Mouse (Mus musculus) retina, postnatal 1 day (tissue): ENCODE data around the gene Cables2.

Experiments used
- DNase-seq: peaks from one replicate; pipeline ENCODE4 v3.0.0-alpha.2; 2012

Cables2 gene

GRCm38 (mm10) chr2:180254436-180255209 lies 18.7 kb downstream of the Cables2 start:
- DNase-seq = no peak

- DNase-seq = no peak
Observed at GRCm38 (mm10) chr2:180251838-180252237, 21.5 kb downstream of the Cables2 start.

DNA sequence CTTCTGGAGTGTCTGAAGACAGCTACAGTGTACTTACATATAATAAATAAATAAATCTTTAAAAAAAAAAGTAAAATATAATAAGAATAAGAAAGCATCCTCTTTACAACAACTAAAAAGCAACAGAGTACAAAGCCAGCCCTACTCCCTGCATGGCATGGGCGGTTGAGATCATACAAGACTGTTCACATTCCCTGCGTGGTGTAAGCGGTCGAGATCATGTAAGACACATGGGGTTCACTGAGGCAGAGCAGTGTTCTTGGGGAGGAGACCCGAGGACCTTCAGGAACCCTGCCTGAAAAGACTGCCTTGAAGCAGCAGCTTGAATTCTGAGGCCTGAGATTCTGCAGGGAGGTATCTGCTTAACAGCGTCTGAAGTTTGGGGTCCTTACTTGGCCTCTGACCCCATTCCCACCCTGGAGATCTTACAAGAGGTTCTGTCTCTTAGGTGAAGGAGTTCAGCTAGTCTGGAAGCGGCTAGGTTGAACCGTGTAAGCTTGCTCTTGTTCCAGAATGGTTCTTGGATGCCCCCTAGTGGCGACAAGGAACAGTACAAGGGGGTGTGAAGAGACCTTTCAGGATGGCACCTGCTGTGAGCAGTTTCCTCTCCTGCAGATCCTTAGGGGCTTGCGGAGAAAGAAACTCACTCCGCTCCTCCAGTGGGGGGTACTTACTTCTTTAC lies 22.2 kb downstream of the Cables2 start:
- DNase-seq = peak; percentile 92

DNA sequence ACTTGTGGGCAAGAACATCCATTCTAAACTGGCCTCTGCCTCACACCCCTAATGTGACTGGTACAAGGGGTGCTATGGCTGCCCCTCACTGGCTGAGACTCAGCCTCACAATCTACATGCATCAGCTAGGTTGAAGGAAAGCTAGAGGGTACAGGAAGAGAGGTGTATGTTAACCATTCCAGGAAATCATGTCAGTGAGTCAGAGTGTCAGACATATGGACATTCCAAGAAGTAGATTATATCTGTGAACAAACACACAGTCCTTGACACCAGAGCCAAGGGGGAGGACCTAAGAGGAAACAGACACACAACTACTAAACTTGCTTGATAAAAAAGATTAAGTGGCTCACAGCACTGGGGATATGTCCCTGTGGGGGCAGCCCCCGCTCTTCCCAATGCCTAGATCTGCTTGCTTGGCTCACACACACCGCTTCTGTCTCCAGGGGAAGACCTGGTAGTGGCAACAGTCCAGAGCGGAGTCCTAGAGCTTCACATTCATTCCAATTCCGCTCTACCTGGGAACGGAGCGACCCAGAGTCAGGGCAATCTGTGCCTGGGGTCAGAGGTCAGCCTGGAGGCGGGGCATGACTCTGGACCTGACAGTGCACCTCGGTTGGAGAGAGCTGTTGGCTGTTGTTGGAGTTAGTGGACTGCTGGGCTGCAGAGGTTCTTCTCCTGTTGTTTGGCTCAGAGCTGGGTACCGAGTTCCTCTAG lies 24.2 kb downstream of the Cables2 start:
- no peak for DNase-seq

GRCm38 (mm10) chr2:180247916-180248315 lies 25.4 kb downstream of the Cables2 start:
- DNase-seq = no peak

GRCm38 (mm10) chr2:180243108-180243507 lies 30.2 kb downstream of the Cables2 start:
- DNase-seq = no peak

DNA sequence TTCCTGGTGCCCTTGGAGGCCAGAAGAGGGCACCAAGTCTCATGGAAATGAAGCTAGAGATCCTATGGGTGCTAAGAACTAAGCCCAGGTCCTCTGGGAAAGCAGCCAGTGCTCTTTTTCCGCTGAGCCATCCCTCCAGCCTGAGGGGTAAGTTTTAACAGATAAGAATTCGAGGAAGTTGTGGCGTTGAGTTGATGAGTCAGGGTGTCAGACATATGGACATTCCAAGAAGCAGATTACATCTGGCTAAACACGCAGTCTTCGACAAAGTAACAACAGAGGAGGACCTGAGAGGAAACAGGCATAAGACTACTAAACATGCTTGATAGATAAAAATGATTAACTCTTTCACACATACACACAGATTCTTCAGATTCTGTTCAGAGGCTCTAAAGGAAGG lies 34.7 kb downstream of the Cables2 start:
- no peak for DNase-seq

- no peak for DNase-seq
Observed at GRCm38 (mm10) chr2:180237601-180238345, 35.5 kb downstream of the Cables2 start.

GRCm38 (mm10) chr2:180236930-180237329 lies 36.4 kb downstream of the Cables2 start:
- no peak for DNase-seq

GRCm38 (mm10) chr2:180236500-180236899 lies 36.8 kb downstream of the Cables2 start:
- DNase-seq = no peak

- no peak for DNase-seq
Observed at GRCm38 (mm10) chr2:180235788-180236187, 37.5 kb downstream of the Cables2 start.

GRCm38 (mm10) chr2:180234980-180235379 lies 38.3 kb downstream of the Cables2 start:
- DNase-seq = peak; percentile 47

- no peak for DNase-seq
Observed at GRCm38 (mm10) chr2:180234353-180234752, 38.9 kb downstream of the Cables2 start.

DNA sequence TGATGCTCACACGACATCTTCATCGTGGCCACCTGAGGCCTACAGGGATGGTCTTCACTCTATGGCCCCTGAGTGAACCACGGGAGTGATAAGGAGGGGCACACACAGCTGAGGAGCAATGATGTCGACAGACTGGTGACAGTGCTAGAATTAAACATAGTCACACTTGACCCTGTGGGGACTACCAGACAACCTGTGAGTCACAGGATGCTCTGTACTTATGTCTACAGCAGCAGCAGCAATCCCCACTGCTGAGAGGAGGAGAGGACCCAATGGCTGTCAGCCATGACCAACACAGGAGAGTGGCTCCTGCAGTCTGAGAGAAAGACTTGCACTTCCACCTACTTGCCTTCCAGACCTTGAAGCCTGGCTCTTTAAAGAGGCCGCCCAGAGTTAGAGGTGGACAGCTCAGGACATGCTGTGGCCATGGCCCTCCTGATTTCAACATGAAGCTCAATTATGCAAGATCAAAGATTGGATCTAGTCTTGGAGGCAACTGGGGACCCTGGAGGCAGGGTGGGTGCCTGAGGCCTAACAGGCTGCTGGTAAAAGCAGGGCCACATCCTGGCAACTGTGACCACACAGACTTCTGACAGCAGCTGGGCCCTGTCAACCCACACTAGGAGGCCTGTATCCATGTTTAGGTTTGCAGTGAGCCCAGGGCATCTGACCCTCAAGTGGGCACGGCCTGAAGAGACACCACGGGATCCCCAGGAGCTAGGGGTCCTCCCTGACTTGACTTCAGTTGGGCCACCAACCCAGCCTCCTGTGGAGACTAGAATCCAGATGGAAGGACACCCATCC lies 40.0 kb downstream of the Cables2 start:
- no peak for DNase-seq

GRCm38 (mm10) chr2:180230482-180230881 lies 42.8 kb downstream of the Cables2 start:
- DNase-seq = no peak

DNA sequence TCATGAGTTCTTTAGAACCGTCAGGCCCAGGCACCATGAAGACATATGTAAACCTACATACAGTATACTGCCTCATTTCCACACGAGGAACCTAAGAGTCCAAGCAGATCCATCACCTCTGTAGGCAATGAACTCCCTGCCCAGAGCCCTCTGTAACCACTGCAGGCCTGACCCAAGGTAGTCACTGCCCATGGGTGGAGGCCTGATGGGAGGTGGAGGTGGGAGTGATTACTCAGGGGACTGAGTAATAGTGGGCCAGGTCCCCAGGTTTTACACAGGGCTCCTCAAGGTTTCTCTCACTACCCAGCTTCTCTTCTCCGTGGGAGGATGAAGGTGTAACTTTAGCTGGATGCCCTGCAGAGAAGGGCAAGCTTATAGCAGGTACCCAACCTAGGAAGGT lies 44.2 kb downstream of the Cables2 start:
- no peak for DNase-seq

DNA sequence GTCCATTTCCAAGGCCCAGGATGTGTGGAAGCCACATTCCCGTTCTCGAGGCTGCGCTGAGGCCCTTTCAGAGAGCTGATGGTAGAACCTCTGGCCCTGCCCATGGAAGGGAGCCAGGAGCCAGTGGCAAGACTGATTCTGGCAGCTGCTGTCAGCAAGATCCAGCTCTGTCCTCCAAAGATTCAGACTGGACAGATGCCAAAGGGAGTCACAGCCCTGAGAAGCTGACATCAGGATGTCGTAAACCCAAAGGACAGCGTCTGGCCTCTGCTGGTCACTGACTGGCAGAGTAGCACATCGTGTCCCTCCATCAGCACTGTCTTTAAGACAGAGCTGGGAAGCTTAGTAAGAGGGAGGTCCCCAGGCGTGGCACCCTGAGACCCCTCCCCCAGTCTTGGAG lies 44.7 kb downstream of the Cables2 start:
- no peak for DNase-seq

GRCm38 (mm10) chr2:180228060-180228458 lies 45.2 kb downstream of the Cables2 start:
- DNase-seq = no peak

GRCm38 (mm10) chr2:180227262-180228059 lies 45.8 kb downstream of the Cables2 start:
- DNase-seq = peak; percentile 91

- peak; percentile 82 for DNase-seq
Observed at GRCm38 (mm10) chr2:180225762-180226378, 47.4 kb downstream of the Cables2 start, which contains the start of gene Lama5. Gene Lama5, minus strand, starts transcription at chr2:180225859.
